Comparison of ENCODE assay signal across 12 mouse cellular contexts in the genomic region with DNA sequence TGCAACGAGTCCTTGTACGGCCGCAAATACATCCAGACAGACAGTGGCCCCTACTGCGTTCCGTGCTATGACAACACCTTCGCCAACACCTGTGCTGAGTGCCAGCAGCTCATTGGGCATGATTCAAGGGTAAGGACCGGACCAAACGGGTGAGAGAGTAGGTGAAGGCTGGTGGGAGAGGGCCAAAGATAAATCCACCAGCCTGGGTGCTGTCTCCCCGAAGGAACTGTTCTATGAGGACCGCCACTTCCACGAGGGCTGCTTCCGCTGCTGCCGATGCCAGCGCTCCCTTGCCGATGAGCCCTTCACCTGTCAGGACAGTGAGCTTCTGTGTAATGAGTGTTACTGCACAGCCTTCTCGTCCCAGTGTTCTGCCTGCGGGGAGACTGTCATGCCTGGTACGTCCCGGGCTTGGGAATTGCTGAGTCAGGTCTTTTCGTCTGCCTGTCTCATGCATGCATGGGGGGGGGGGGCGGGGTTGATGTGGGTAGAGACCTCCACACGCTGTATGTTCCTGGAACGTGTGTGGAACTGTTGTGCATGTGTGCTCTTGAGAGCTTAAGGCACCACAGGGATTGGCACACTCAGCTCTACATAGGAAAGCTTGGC. TPM values are rescaled to one million over a fixed set of nuclear protein-coding genes. Genes with fewer than 3 reads are reported as not detected.
A peak's percentile ranks its signal among the peaks of the same experiment; 100 is the strongest.
DNase-seq lines count a peak whose midpoint lies in the region; ATAC-seq and TF ChIP-seq lines count a peak whose summit lies in the region.
"Had no signal": no experiment of that assay in that cellular context is flagged by ENCODE, and none has a peak within 500 bp of the region (broad histone marks: within the 10 kb centered on the region; RNA-seq: fewer than 3 reads in every experiment).

No protein-coding gene starts in this region.

- TF ChIP-seq EP300 in heart, postnatal 0 days (IDR thresholded peaks at IDR 0.05; ENCODE audit: low read depth): no peak

- peaks cover 83% of the 10 kb centered on the region for H3K4me1 ChIP-seq in heart, embryonic 13.5 days
- H3K4me1 ChIP-seq in midbrain, embryonic 10.5 days: peaks cover 82% of the 10 kb centered on the region
- H3K4me1 ChIP-seq in midbrain, embryonic 11.5 days (ENCODE audit: control insufficient read depth, insufficient read depth, low read length): peaks cover 55% of the 10 kb centered on the region
- peaks cover 48% of the 10 kb centered on the region for H3K4me1 ChIP-seq in heart, postnatal 0 days (ENCODE audit: control insufficient read depth, insufficient read depth)
- H3K4me1 ChIP-seq in stomach, embryonic 15.5 days: peaks cover 56% of the 10 kb centered on the region

- WGBS in heart, embryonic 13.5 days: 72% methylated on average over 23 of the region's 23 CpGs
- 90% methylated on average over 23 of the region's 23 CpGs for WGBS in midbrain, embryonic 10.5 days
- WGBS in midbrain, embryonic 11.5 days: 89% methylated on average over 23 of the region's 23 CpGs
- 79% methylated on average over 23 of the region's 23 CpGs for WGBS in heart, postnatal 0 days
- 82% methylated on average over 23 of the region's 23 CpGs for WGBS in stomach, embryonic 15.5 days

- no peak for TF ChIP-seq CTCF in heart, postnatal 0 days (IDR thresholded peaks at IDR 0.05; ENCODE audit: low read depth)

- H3K4me2 ChIP-seq in heart, embryonic 13.5 days: peak overlapping the region; percentile 94; the same call in 1 of the 2 replicates
- no peak overlapping the region for H3K4me2 ChIP-seq in midbrain, embryonic 11.5 days
- no peak overlapping the region for H3K4me2 ChIP-seq in heart, postnatal 0 days (ENCODE audit: low read depth, low read length)
- no peak overlapping the region for H3K4me2 ChIP-seq in stomach, embryonic 15.5 days
- H3K4me2 ChIP-seq: midbrain, embryonic 12.5 days had no signal

- no peak overlapping the region for H3K9ac ChIP-seq in heart, embryonic 13.5 days
- no peak overlapping the region for H3K9ac ChIP-seq in midbrain, embryonic 11.5 days (ENCODE audit: low read length)
- no peak overlapping the region for H3K9ac ChIP-seq in heart, postnatal 0 days (replicated peaks; ENCODE audit: low read depth, low read length)
- H3K9ac ChIP-seq in stomach, embryonic 15.5 days: no peak overlapping the region
- H3K9ac ChIP-seq: midbrain, embryonic 12.5 days had no signal

- peaks cover 25% of the 10 kb centered on the region for H3K36me3 ChIP-seq in heart, embryonic 13.5 days
- peaks cover 22% of the 10 kb centered on the region for H3K36me3 ChIP-seq in midbrain, embryonic 10.5 days
- no peaks in the 10 kb centered on the region for H3K36me3 ChIP-seq in midbrain, embryonic 11.5 days (ENCODE audit: control insufficient read depth, insufficient read depth, low read length)
- H3K36me3 ChIP-seq in heart, postnatal 0 days (replicated peaks; ENCODE audit: control insufficient read depth, insufficient read depth, low read length): peaks cover 20% of the 10 kb centered on the region
- no peaks in the 10 kb centered on the region for H3K36me3 ChIP-seq in stomach, embryonic 15.5 days
- H3K36me3 ChIP-seq: midbrain, embryonic 12.5 days had no signal

- H3K27me3 ChIP-seq in heart, embryonic 13.5 days (replicated peaks): no peaks in the 10 kb centered on the region
- H3K27me3 ChIP-seq in midbrain, embryonic 10.5 days (ENCODE audit: low read depth, poor library complexity, severe bottlenecking): peaks cover 50% of the 10 kb centered on the region
- H3K27me3 ChIP-seq in midbrain, embryonic 11.5 days (ENCODE audit: control insufficient read depth, insufficient read depth, low read length): peaks cover 2% of the 10 kb centered on the region; the same call in 1 of the 2 replicates
- no peaks in the 10 kb centered on the region for H3K27me3 ChIP-seq in heart, postnatal 0 days (ENCODE audit: control insufficient read depth, insufficient read depth, low read length)
- H3K27me3 ChIP-seq in stomach, embryonic 15.5 days (replicated peaks): no peaks in the 10 kb centered on the region

- ATAC-seq in heart, embryonic 13.5 days (ENCODE audit: extremely low read depth, insufficient number of reproducible peaks, low FRiP score, low TSS enrichment): no peak
- no peak for ATAC-seq in midbrain, embryonic 11.5 days (ENCODE audit: low FRiP score)
- no peak for ATAC-seq in heart, postnatal 0 days (ENCODE audit: insufficient read depth, low read depth)
- ATAC-seq in stomach, embryonic 15.5 days (ENCODE audit: insufficient read depth, low FRiP score, low read depth): no peak
- no peak for ATAC-seq in megakaryocyte progenitor cell, adult 5-6 weeks (replicated peaks; ENCODE audit: poor library complexity)

- no peak for DNase-seq in heart, postnatal 4 days
- DNase-seq in midbrain, embryonic 10.5 days (ENCODE audit: low spot score): no peak
- DNase-seq in midbrain, embryonic 11.5 days (ENCODE audit: low spot score, missing footprints): no peak
- no peak for DNase-seq in heart, postnatal 0 days (ENCODE audit: low spot score)
- DNase-seq in left cerebral cortex, adult 18-20 months (ENCODE audit: low spot score in 2 of 2): no peak
- DNase-seq: gastrocnemius, postnatal 25 days; layer of hippocampus, adult 9-11 months; thymus, adult 18-20 months had no signal

- no peaks in the 10 kb centered on the region for H3K9me3 ChIP-seq in heart, embryonic 13.5 days
- no peaks in the 10 kb centered on the region for H3K9me3 ChIP-seq in midbrain, embryonic 10.5 days (replicated peaks)
- H3K9me3 ChIP-seq in midbrain, embryonic 11.5 days (ENCODE audit: control insufficient read depth, low read length): no peaks in the 10 kb centered on the region
- no peaks in the 10 kb centered on the region for H3K9me3 ChIP-seq in heart, postnatal 0 days (replicated peaks; ENCODE audit: control insufficient read depth, low read length)
- H3K9me3 ChIP-seq in stomach, embryonic 15.5 days: no peaks in the 10 kb centered on the region
- H3K9me3 ChIP-seq: midbrain, embryonic 12.5 days had no signal

- H3K4me3 ChIP-seq in heart, embryonic 13.5 days: no peak overlapping the region
- H3K4me3 ChIP-seq in midbrain, embryonic 10.5 days: no peak overlapping the region
- H3K4me3 ChIP-seq in midbrain, embryonic 11.5 days (ENCODE audit: low read depth, low read length): no peak overlapping the region
- no peak overlapping the region for H3K4me3 ChIP-seq in heart, postnatal 0 days (ENCODE audit: low read depth, low read length)
- H3K4me3 ChIP-seq in stomach, embryonic 15.5 days (replicated peaks): no peak overlapping the region
- H3K4me3 ChIP-seq: midbrain, embryonic 12.5 days had no signal

- H3K27ac ChIP-seq in heart, embryonic 13.5 days (replicated peaks): peak overlapping the region; percentile 95
- H3K27ac ChIP-seq in midbrain, embryonic 10.5 days (replicated peaks): peak overlapping the region; percentile 89
- H3K27ac ChIP-seq in midbrain, embryonic 11.5 days (ENCODE audit: low read depth, low read length): no peak overlapping the region
- H3K27ac ChIP-seq in heart, postnatal 0 days (ENCODE audit: low read depth): peak overlapping the region; percentile 91
- H3K27ac ChIP-seq in stomach, embryonic 15.5 days: peak overlapping the region; percentile 93

RNA-seq across cellular contexts. Expression of gene Fhl3, which starts 5.3 kb away (rescaled TPM):
- polyA plus RNA-seq in heart, embryonic 13.5 days (2015; fragmentation: Nextera tagmentation; extraction: Ambion mirVana): 6.7 and 7.4 TPM in 2 replicates
- 10 to 100 TPM; 22.4 to 23.4 TPM for total RNA-seq in heart, postnatal 4 days (2021)
- 4.6 and 5.8 TPM in 2 replicates for polyA plus RNA-seq in midbrain, embryonic 10.5 days (2016; fragmentation: Nextera tagmentation; extraction: Ambion mirVana)
- 3.9 and 4.5 TPM in 2 replicates for polyA plus RNA-seq in midbrain, embryonic 11.5 days (2014; fragmentation: Nextera tagmentation; extraction: Ambion mirVana)
- 7.1 and 14.5 TPM in 2 replicates for total RNA-seq in heart, postnatal 0 days (2014; rRNA removed; ENCODE audit: low replicate concordance)
- polyA plus RNA-seq in heart, postnatal 0 days (2015; fragmentation: Nextera tagmentation; extraction: Ambion mirVana): 6.2 and 6.5 TPM in 2 replicates
- polyA plus RNA-seq in stomach, embryonic 15.5 days (2015; fragmentation: Nextera tagmentation; extraction: Ambion mirVana): 12.3 and 14.2 TPM in 2 replicates
- 1 to 10 TPM; 1.3 TPM for total RNA-seq in left cerebral cortex, adult 18-20 months (2021)
- 17.1 and 19.3 TPM in 2 replicates for total RNA-seq in megakaryocyte progenitor cell, adult 5-6 weeks (2015)
- 4.9 and 5.3 TPM in 2 replicates for total RNA-seq in megakaryocyte progenitor cell, adult 5-6 weeks (2017)

RNA-seq across cellular contexts. Expression of gene Sf3a3, which starts 8.8 kb away (rescaled TPM):
- polyA plus RNA-seq in heart, embryonic 13.5 days (2015; fragmentation: Nextera tagmentation; extraction: Ambion mirVana): 92.4 and 96.2 TPM in 2 replicates
- 10 to 100 TPM; 35.0 to 37.4 TPM for total RNA-seq in heart, postnatal 4 days (2021)
- 247 and 256 TPM in 2 replicates for polyA plus RNA-seq in midbrain, embryonic 10.5 days (2016; fragmentation: Nextera tagmentation; extraction: Ambion mirVana)
- 221 and 236 TPM in 2 replicates for polyA plus RNA-seq in midbrain, embryonic 11.5 days (2014; fragmentation: Nextera tagmentation; extraction: Ambion mirVana)
- total RNA-seq in heart, postnatal 0 days (2014; rRNA removed; ENCODE audit: low replicate concordance): 15.4 and 23.6 TPM in 2 replicates
- polyA plus RNA-seq in heart, postnatal 0 days (2015; fragmentation: Nextera tagmentation; extraction: Ambion mirVana): 47.5 and 50.6 TPM in 2 replicates
- 133 and 140 TPM in 2 replicates for polyA plus RNA-seq in stomach, embryonic 15.5 days (2015; fragmentation: Nextera tagmentation; extraction: Ambion mirVana)
- 10 to 100 TPM; 33.9 to 42.3 TPM for total RNA-seq in left cerebral cortex, adult 18-20 months (2021)
- 98.5 and 113 TPM in 2 replicates for total RNA-seq in megakaryocyte progenitor cell, adult 5-6 weeks (2015)
- 158 and 175 TPM in 2 replicates for total RNA-seq in megakaryocyte progenitor cell, adult 5-6 weeks (2017)

RNA-seq across cellular contexts. Expression of gene Utp11, which starts 12.4 kb away (rescaled TPM):
- polyA plus RNA-seq in heart, embryonic 13.5 days (2015; fragmentation: Nextera tagmentation; extraction: Ambion mirVana): 48.9 and 50.6 TPM in 2 replicates
- total RNA-seq in heart, postnatal 4 days (2021): 10 to 100 TPM; 17.3 to 18.7 TPM
- polyA plus RNA-seq in midbrain, embryonic 10.5 days (2016; fragmentation: Nextera tagmentation; extraction: Ambion mirVana): 63.6 and 68.0 TPM in 2 replicates
- 66.2 and 75.4 TPM in 2 replicates for polyA plus RNA-seq in midbrain, embryonic 11.5 days (2014; fragmentation: Nextera tagmentation; extraction: Ambion mirVana)
- total RNA-seq in heart, postnatal 0 days (2014; rRNA removed; ENCODE audit: low replicate concordance): 2.6 and 5.5 TPM in 2 replicates
- 33.4 and 39.7 TPM in 2 replicates for polyA plus RNA-seq in heart, postnatal 0 days (2015; fragmentation: Nextera tagmentation; extraction: Ambion mirVana)
- polyA plus RNA-seq in stomach, embryonic 15.5 days (2015; fragmentation: Nextera tagmentation; extraction: Ambion mirVana): 79.4 and 82.1 TPM in 2 replicates
- total RNA-seq in left cerebral cortex, adult 18-20 months (2021): 10 to 100 TPM; 15.0 to 15.3 TPM
- 78.0 and 81.5 TPM in 2 replicates for total RNA-seq in megakaryocyte progenitor cell, adult 5-6 weeks (2015)
- 70.8 and 93.1 TPM in 2 replicates for total RNA-seq in megakaryocyte progenitor cell, adult 5-6 weeks (2017)

RNA-seq across cellular contexts. Expression of gene Inpp5b, which starts 35.9 kb away (rescaled TPM):
- 14.1 and 17.6 TPM in 2 replicates for polyA plus RNA-seq in heart, embryonic 13.5 days (2015; fragmentation: Nextera tagmentation; extraction: Ambion mirVana)
- total RNA-seq in heart, postnatal 4 days (2021): 10 to 100 TPM; 10.3 to 10.5 TPM
- 25.7 and 26.1 TPM in 2 replicates for polyA plus RNA-seq in midbrain, embryonic 10.5 days (2016; fragmentation: Nextera tagmentation; extraction: Ambion mirVana)
- polyA plus RNA-seq in midbrain, embryonic 11.5 days (2014; fragmentation: Nextera tagmentation; extraction: Ambion mirVana): 24.6 and 28.2 TPM in 2 replicates
- total RNA-seq in heart, postnatal 0 days (2014; rRNA removed; ENCODE audit: low replicate concordance): 4.7 and 8.2 TPM in 2 replicates
- 8.0 and 10.4 TPM in 2 replicates for polyA plus RNA-seq in heart, postnatal 0 days (2015; fragmentation: Nextera tagmentation; extraction: Ambion mirVana)
- 27.1 and 31.6 TPM in 2 replicates for polyA plus RNA-seq in stomach, embryonic 15.5 days (2015; fragmentation: Nextera tagmentation; extraction: Ambion mirVana)
- total RNA-seq in left cerebral cortex, adult 18-20 months (2021): 10 to 100 TPM; 37.2 to 42.3 TPM
- 32.9 and 36.0 TPM in 2 replicates for total RNA-seq in megakaryocyte progenitor cell, adult 5-6 weeks (2015)
- 28.6 and 31.4 TPM in 2 replicates for total RNA-seq in megakaryocyte progenitor cell, adult 5-6 weeks (2017)

RNA-seq across cellular contexts. Expression of gene Pou3f1, which starts 49.2 kb away (rescaled TPM):
- polyA plus RNA-seq in heart, embryonic 13.5 days (2015; fragmentation: Nextera tagmentation; extraction: Ambion mirVana): 0.15 and 0.28 TPM in 2 replicates
- under 1 TPM; 0.16 to 0.24 TPM for total RNA-seq in heart, postnatal 4 days (2021)
- polyA plus RNA-seq in midbrain, embryonic 10.5 days (2016; fragmentation: Nextera tagmentation; extraction: Ambion mirVana): 13.8 and 18.2 TPM in 2 replicates
- polyA plus RNA-seq in midbrain, embryonic 11.5 days (2014; fragmentation: Nextera tagmentation; extraction: Ambion mirVana): 19.2 and 20.5 TPM in 2 replicates
- 0.04 and 1.5 TPM in 2 replicates for total RNA-seq in heart, postnatal 0 days (2014; rRNA removed; ENCODE audit: low replicate concordance)
- polyA plus RNA-seq in heart, postnatal 0 days (2015; fragmentation: Nextera tagmentation; extraction: Ambion mirVana): 0.03 and 0.08 TPM in 2 replicates
- polyA plus RNA-seq in stomach, embryonic 15.5 days (2015; fragmentation: Nextera tagmentation; extraction: Ambion mirVana): 0.14 TPM in 2 replicates
- 10 to 100 TPM; 17.1 to 17.3 TPM for total RNA-seq in left cerebral cortex, adult 18-20 months (2021)
- total RNA-seq in megakaryocyte progenitor cell, adult 5-6 weeks (2015): 0.05 TPM in 1 of 2 replicates, not detected in the other
- total RNA-seq in megakaryocyte progenitor cell, adult 5-6 weeks (2017): not detected in 2 replicates
